Mouse (Mus musculus): Measurements from ENCODE around the gene Atg4b. TPM values are rescaled to one million over a fixed set of nuclear protein-coding genes. Genes with fewer than 3 reads are reported as not detected.
"Not testable (repeated sequence)": the region's sequence is repeated elsewhere in the genome, so short reads cannot be mapped to it uniquely, and the experiment has no call there.

Atg4b gene
- total RNA-seq, 2 experiments from 2014 or later: 32.3 to 41.2 TPM

GRCm38 (mm10) chr1:93817823-93818532 lies 66.7 kb downstream of the Atg4b start:
- DNase-seq: no peak

DNA sequence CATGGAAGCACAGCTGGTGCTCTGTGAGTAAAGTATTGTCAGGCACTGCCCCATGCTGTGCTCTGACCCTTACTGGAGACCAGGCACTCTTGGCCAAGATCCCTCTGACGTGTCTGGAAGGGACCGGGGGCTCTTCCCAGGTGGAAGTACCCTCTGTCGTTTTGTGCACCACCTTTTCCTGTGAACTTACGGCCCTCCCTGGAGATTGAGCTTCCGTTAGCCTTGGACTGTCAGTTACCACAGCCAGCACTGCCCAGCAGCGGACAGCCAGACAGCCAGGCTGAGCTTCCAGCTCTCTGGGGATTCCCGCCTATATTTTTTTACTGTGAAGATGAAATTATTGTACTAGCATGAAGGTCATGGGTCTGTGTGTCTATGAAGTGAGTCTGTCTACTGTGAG lies 67.4 kb downstream of the Atg4b start:
- no peak for DNase-seq

DNA sequence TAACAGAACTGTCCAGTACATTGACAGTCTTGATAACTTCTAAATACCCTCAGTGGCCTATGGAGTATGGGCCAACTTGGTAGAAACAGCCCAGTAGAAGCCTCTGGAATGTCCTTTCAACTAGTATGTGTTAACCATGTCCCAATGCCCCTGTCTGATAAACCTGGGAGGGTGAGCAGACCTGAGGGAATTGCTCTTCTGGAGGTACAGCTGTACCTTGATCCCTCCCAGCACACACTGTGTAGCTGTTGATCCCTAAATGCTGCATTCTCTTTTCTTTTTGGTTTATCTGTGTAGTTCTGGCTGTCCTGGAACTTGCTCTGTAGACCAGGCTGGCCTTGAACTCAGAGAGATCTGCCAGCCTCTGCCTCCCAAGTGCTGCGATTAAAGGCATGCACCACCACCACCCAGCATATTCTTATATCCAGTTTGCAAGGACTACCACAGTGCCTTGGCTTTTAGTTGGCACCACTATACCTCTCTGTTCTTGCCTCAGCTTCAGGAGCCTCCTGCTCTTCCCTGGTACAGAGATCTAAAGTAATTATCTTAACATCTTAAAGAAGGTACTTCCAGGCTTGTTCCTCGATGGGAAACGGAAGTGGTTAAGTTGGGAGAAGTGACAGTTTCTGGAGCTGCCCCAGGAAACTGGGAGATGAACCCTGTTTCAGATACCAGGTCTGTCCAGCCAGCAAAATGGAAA lies 72.6 kb downstream of the Atg4b start:
- no peak for DNase-seq

DNA sequence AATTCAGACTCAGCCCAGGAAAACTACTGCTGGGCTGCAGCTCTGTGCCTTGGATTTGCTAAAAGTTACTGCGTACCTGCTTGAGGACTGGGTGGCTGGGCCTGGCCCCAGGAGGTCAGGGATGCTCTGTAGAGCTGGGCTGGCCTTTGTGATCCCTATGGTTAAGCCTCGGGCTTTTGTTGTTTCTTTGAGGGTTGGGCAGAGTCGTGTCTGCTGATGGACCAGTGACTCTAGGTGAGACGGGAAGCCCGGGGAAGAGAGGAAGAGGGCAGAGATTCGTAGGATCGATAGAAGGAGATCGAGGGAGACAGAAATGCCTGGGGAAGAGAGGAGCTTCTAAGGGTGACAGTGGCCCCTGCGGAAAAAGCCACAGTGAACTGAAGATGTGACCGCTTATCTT lies 73.3 kb downstream of the Atg4b start, which contains the start of gene D2hgdh:
Gene D2hgdh, plus strand, starts transcription at position 301 of the 400 bp plus-strand sequence.
- no peak for DNase-seq

GRCm38 (mm10) chr1:93825105-93825674 lies 73.9 kb downstream of the Atg4b start:
- peak; percentile 91 for DNase-seq

GRCm38 (mm10) chr1:93825771-93826539 lies 74.7 kb downstream of the Atg4b start:
- DNase-seq: no peak

- DNase-seq: no peak
Observed at GRCm38 (mm10) chr1:93826540-93826835, 75.2 kb downstream of the Atg4b start.

DNA sequence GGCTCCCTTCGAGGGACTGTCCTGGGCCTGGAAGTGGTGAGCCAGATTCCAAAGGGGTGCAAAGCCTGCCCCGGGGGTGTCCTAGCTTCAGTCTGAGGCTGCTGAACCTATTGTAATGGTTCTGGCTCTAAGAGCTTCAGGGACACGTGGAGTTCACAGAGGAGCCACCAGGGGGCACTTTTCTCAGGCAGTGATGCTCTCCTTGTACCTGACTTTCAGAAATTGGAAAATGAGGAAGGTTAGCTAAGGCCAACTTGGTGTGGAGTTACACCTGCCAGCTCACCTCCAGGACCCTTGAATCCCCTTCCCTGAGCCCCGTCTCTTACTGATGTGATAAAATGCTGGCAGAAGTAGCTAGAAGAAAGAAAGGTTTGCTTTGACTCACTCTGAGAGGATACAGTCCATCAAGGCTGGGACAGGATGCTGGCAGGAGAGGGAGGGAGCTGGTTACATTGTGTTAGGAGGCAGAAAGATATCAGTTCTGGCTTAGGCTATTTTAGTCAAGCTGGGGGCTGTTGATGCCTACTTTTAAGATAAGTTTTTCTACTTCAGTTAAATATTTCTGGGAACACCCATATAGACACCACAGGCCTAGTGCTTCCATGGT lies 81.6 kb downstream of the Atg4b start:
- not testable (repeated sequence) for DNase-seq

DNA sequence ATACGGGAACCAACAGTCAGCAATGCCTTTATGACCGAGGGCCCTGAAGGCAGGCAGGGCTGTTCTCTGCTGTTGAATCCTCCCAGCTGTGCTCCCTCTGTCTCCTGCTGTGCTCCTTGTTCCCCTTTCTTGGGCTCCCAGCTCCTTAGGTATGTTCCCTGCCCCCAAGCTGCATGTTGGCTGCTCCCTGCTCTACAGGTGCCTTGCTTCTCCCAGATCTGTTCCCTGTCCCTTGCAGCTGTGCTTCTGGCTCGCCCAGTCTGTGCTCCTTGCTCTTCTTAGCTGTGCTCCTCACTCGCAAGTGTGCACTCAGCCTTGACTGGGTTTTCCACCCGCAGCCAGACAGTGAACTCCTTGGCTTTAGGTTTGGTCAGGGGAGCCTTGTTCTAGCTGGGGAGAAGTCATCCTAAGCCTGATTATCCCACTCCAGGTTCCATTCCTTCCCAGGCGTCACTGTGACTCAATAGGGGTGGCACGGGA lies 83.4 kb downstream of the Atg4b start:
- no peak for DNase-seq

- no peak for DNase-seq
Observed at GRCm38 (mm10) chr1:93835211-93835610, 83.9 kb downstream of the Atg4b start.

DNA sequence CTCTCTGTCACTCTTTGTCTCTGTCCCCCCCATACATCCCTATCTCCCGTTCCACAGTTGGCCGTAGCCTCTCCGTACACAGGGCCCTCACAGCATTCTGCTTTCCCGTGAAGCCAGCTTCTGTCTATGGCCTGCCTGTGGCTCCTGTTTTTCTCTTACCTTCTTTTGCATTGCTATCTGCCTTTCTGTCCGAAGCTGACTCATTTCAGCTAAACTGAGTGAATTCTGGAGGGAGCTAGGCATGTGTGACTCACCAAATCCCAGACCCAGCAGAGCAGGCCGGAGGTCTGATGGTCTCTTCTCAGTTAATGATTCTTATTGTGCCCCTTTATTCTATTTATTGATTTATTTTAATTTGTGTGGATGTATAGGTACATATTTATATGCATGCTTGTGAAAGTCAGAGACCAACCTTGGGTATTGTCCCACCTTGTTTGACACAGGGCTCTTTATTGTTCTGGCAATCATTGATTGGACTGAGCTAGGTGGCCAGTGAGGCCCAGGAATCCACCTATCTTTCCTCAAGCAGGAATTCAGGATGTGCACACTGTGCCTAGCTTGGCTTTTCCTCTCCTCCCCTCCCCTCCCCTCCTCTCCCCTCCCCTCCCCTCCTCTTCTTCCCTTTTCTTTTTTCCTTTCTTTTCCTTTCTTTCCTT lies 84.7 kb downstream of the Atg4b start:
- DNase-seq: no peak

DNA sequence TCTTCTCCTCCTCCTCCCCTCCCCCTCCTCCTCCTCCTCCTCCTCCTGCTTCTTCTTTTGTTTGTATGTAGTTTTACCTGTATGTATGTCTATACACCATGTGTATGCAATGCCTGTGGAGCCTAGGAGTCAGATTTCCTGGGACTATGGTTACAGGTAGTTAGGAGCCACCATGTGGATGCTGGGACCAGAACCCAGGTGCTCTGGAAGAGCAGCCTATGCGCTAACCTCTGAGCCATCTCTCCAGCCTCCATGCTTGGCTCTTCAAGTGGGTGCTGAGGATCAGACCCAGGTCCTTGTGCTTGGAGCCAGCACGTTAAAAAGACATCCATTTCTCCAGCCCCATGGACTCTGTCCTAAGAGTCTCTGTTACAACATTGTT lies 85.2 kb downstream of the Atg4b start:
- no peak for DNase-seq

- no peak for DNase-seq
Observed at GRCm38 (mm10) chr1:93837335-93837734, 86.0 kb downstream of the Atg4b start.

- DNase-seq: not testable (repeated sequence)
Observed at GRCm38 (mm10) chr1:93838569-93838968, 87.3 kb downstream of the Atg4b start.

Other genes with a start within 250 kb of the Atg4b start
- gene Farp2, start 239.4 kb upstream of the Atg4b start, total RNA-seq (2021): 10 to 100 TPM; 14.9 to 18.4 TPM
- 100 to 1,000 TPM in 1 of 2 experiments, 10 to 100 TPM in 1; 98.8 to 104 TPM for gene Stk25, start 92.8 kb upstream of the Atg4b start, total RNA-seq (2021)
- 1 to 10 TPM; 5.6 to 6.4 TPM for gene Bok, start 65.8 kb upstream of the Atg4b start, total RNA-seq (2021)
- gene Thap4, start 3.4 kb downstream of the Atg4b start, total RNA-seq (2021): 10 to 100 TPM; 32.3 to 38.8 TPM
- gene Dtymk, start 50.4 kb downstream of the Atg4b start, total RNA-seq (2021): 10 to 100 TPM; 33.4 to 40.5 TPM
- gene Ing5, start 52.5 kb downstream of the Atg4b start, total RNA-seq (2021): 1 to 10 TPM; 4.8 to 5.7 TPM
- 10 to 100 TPM; 19.5 to 24.4 TPM for gene D2hgdh, start 73.4 kb downstream of the Atg4b start, total RNA-seq (2021)
- not detected for gene Gal3st2, start 109.8 kb downstream of the Atg4b start, total RNA-seq (2021)
- under 1 TPM; 0.12 to 0.14 TPM for gene Gal3st2b, start 166.8 kb downstream of the Atg4b start, total RNA-seq (2021)
- under 1 TPM in 1 of 2 experiments, not detected in 1; 0.07 TPM for gene Gal3st2c, start 239.0 kb downstream of the Atg4b start, total RNA-seq (2021)

Data from gastrocnemius, postnatal 10 days (tissue).